7 mouse cellular contexts compared by ENCODE assay signal in genomic region chr11:35750578-35750977, GRCm38 (mm10). TPM values are rescaled to one million over a fixed set of nuclear protein-coding genes. Genes with fewer than 3 reads are reported as not detected.
DNase-seq lines count a peak whose midpoint lies in the region; ATAC-seq and TF ChIP-seq lines count a peak whose summit lies in the region.

No protein-coding gene starts in this region.

- peak; percentile 96 for ATAC-seq in granulocyte monocyte progenitor cell, adult 5-6 weeks (replicated peaks; ENCODE audit: poor library complexity, severe bottlenecking)
- peak; percentile 97 for ATAC-seq in stomach, postnatal 0 days (ENCODE audit: low FRiP score, low TSS enrichment)

- no peaks in the 10 kb centered on the region for H3K36me3 ChIP-seq in stomach, postnatal 0 days (ENCODE audit: control insufficient read depth, insufficient read depth, low read length)

- WGBS in stomach, postnatal 0 days: 37% methylated on average over 8 of the region's 8 CpGs

- no peak overlapping the region for H3K4me2 ChIP-seq in stomach, postnatal 0 days (replicated peaks; ENCODE audit: low read depth)

- no peaks in the 10 kb centered on the region for H3K27me3 ChIP-seq in stomach, postnatal 0 days (ENCODE audit: control insufficient read depth, insufficient read depth, low read length)

- H3K27ac ChIP-seq in stomach, postnatal 0 days (replicated peaks): peak overlapping the region; percentile 76

- peak; percentile 93 for TF ChIP-seq EP300 in stomach, postnatal 0 days (optimal IDR thresholded peaks at IDR 0.05)

- H3K4me1 ChIP-seq in stomach, postnatal 0 days (replicated peaks; ENCODE audit: control insufficient read depth, insufficient read depth): no peaks in the 10 kb centered on the region

- H3K4me3 ChIP-seq in stomach, postnatal 0 days (ENCODE audit: low read depth, low read length): no peak overlapping the region

- no peak overlapping the region for H3K9ac ChIP-seq in stomach, postnatal 0 days (ENCODE audit: low read length)

- no peaks in the 10 kb centered on the region for H3K9me3 ChIP-seq in stomach, postnatal 0 days (ENCODE audit: control insufficient read depth, low read length)

- no peak for TF ChIP-seq CTCF in stomach, postnatal 0 days (IDR thresholded peaks at IDR 0.05; ENCODE audit: low read depth)

- peak; percentile 53 for DNase-seq in adrenal gland, postnatal 25 days
- peak; percentile 67 to 86 for DNase-seq in kidney, postnatal 36 days
- DNase-seq in stomach, postnatal 0 days (ENCODE audit: low spot score): peak; percentile 75
- DNase-seq in retina, postnatal 1 day: no peak
- DNase-seq in cerebellum, postnatal 25 days: no peak
- no peak for DNase-seq in thymus, postnatal 14 days

RNA-seq across cellular contexts. Expression of gene Pank3, which starts 18.7 kb away (rescaled TPM):
- 75.7 and 81.2 TPM in 2 replicates for total RNA-seq in adrenal gland, postnatal 25 days (2021)
- total RNA-seq in granulocyte monocyte progenitor cell, adult 5-6 weeks (2014; fragmentation: Nextera tagmentation): 16.6 and 18.1 TPM in 2 replicates
- total RNA-seq in granulocyte monocyte progenitor cell, adult 5-6 weeks (2017): 23.3 and 30.1 TPM in 2 replicates
- 8.7 and 10.4 TPM in 2 replicates for polyA plus RNA-seq in stomach, postnatal 0 days (2015; fragmentation: Nextera tagmentation; extraction: Ambion mirVana)

RNA-seq across cellular contexts. Expression of gene Fbll1, which starts 48.1 kb away (rescaled TPM):
- total RNA-seq in adrenal gland, postnatal 25 days (2021): 0.21 TPM in 1 of 2 replicates, not detected in the other
- not detected in 2 replicates for total RNA-seq in granulocyte monocyte progenitor cell, adult 5-6 weeks (2014; fragmentation: Nextera tagmentation)
- total RNA-seq in granulocyte monocyte progenitor cell, adult 5-6 weeks (2017): not detected in 2 replicates
- 0.62 and 1.0 TPM in 2 replicates for polyA plus RNA-seq in stomach, postnatal 0 days (2015; fragmentation: Nextera tagmentation; extraction: Ambion mirVana)

Comparison
In these comparisons a context has a peak if more than half of its experiments do, and no peak if none do; other contexts are left out.
1. DNase-seq: peak in adrenal gland, postnatal 25 days (single experiment), kidney, postnatal 36 days (2 of 2) and stomach, postnatal 0 days (single experiment); none in retina, postnatal 1 day (single experiment), cerebellum, postnatal 25 days (0 of 2) and thymus, postnatal 14 days (single experiment).